In genomic region chr2:69640100-69640499, GRCm38 (mm10) we compare ENCODE assay signal across 11 mouse cellular contexts. TPM values are rescaled to one million over a fixed set of nuclear protein-coding genes. Genes with fewer than 3 reads are reported as not detected.
DNase-seq lines count a peak whose midpoint lies in the region; ATAC-seq and TF ChIP-seq lines count a peak whose summit lies in the region.
"Had no signal": no experiment of that assay in that cellular context is flagged by ENCODE, and none has a peak within 500 bp of the region (broad histone marks: within the 10 kb centered on the region; RNA-seq: fewer than 3 reads in every experiment).

No protein-coding gene starts in this region.

- intact Hi-C loops in left cerebral cortex, postnatal 25 days (cut with DNase I) = no loop called here

- no peaks in the 10 kb centered on the region; the same call in 1 of the 2 replicates for H3K4me1 ChIP-seq in neural tube, embryonic 13.5 days (replicated peaks)
- H3K4me1 ChIP-seq in testis, adult 2 months (ENCODE audit: control insufficient read depth, insufficient read depth, low read length) = peaks cover 5% of the 10 kb centered on the region; the same call in 1 of the 2 replicates
- no peaks in the 10 kb centered on the region for H3K4me1 ChIP-seq in intestine, embryonic 16.5 days (ENCODE audit: control insufficient read depth, insufficient read depth, low read length)

- 0 out of 2 replicates have a peak overlapping the region, but pooled peaks have one; percentile 13 for H3K4me2 ChIP-seq in neural tube, embryonic 13.5 days
- H3K4me2 ChIP-seq in intestine, embryonic 16.5 days (ENCODE audit: low read depth, low read length) = no peak overlapping the region

- no peak overlapping the region for H3K4me3 ChIP-seq in neural tube, embryonic 13.5 days
- H3K4me3 ChIP-seq in testis, adult 2 months (ENCODE audit: control insufficient read depth, low read depth, low read length) = peak overlapping the region; percentile 19
- no peak overlapping the region for H3K4me3 ChIP-seq in intestine, embryonic 16.5 days (ENCODE audit: low read length)

- DNase-seq in neural tube, embryonic 10.5 days (ENCODE audit: extremely low spot score, low spot score) = no peak
- DNase-seq in embryo, embryonic 11 days = peak; percentile 5
- DNase-seq in kidney, adult 8-10 months = peak; percentile 56 to 57
- no peak for DNase-seq in left cerebral cortex, postnatal 25 days (ENCODE audit: low spot score in 2 of 2)
- DNase-seq in lung, postnatal 14 days = no peak
- DNase-seq: right cerebral cortex, adult 18-20 months had no signal

- peak; percentile 60; the same call in 1 of the 2 replicates for ATAC-seq in neural tube, embryonic 13.5 days (ENCODE audit: low read depth)
- no peak for ATAC-seq in intestine, embryonic 16.5 days
- ATAC-seq: Patski had no signal

- H3K9me3 ChIP-seq in neural tube, embryonic 13.5 days = no peaks in the 10 kb centered on the region
- H3K9me3 ChIP-seq in intestine, embryonic 16.5 days (ENCODE audit: control insufficient read depth, low read length) = no peaks in the 10 kb centered on the region

- H3K27ac ChIP-seq in neural tube, embryonic 13.5 days (replicated peaks) = no peak overlapping the region
- no peak overlapping the region for H3K27ac ChIP-seq in testis, adult 2 months (ENCODE audit: control insufficient read depth, insufficient read depth, low read depth, low read length)
- no peak overlapping the region for H3K27ac ChIP-seq in intestine, embryonic 16.5 days (ENCODE audit: low read length)

- 46% methylated on average over 10 of the region's 10 CpGs for WGBS in neural tube, embryonic 13.5 days
- WGBS in intestine, embryonic 16.5 days = 54% methylated on average over 10 of the region's 10 CpGs

- no peak for TF ChIP-seq CTCF in testis, adult 2 months (IDR thresholded peaks at IDR 0.05; ENCODE audit: control insufficient read depth, insufficient read depth, insufficient replicate concordance, low read depth, low read length)

- H3K27me3 ChIP-seq in neural tube, embryonic 13.5 days = no peaks in the 10 kb centered on the region
- no peaks in the 10 kb centered on the region for H3K27me3 ChIP-seq in testis, adult 2 months (ENCODE audit: control insufficient read depth, insufficient read depth, low read length)
- no peaks in the 10 kb centered on the region for H3K27me3 ChIP-seq in intestine, embryonic 16.5 days (replicated peaks; ENCODE audit: control insufficient read depth, insufficient read depth, low read length)
- H3K27me3 ChIP-seq: Patski had no signal

- no peak overlapping the region for H3K9ac ChIP-seq in neural tube, embryonic 13.5 days
- H3K9ac ChIP-seq in intestine, embryonic 16.5 days (ENCODE audit: low read depth, low read length) = no peak overlapping the region

- no peak; the same call in 1 of the 2 replicates for TF ChIP-seq POLR2A in testis, adult 2 months (IDR thresholded peaks at IDR 0.05; ENCODE audit: control insufficient read depth, low read depth, low read length)

- no peaks in the 10 kb centered on the region for H3K36me3 ChIP-seq in neural tube, embryonic 13.5 days
- H3K36me3 ChIP-seq in testis, adult 2 months (ENCODE audit: control insufficient read depth, insufficient read depth, low read length) = no peaks in the 10 kb centered on the region
- H3K36me3 ChIP-seq in intestine, embryonic 16.5 days (ENCODE audit: control insufficient read depth, insufficient read depth, low read length) = no peaks in the 10 kb centered on the region

RNA-seq across cellular contexts. Expression of gene Bbs5, which starts 6.9 kb away (rescaled TPM):
- polyA plus RNA-seq in neural tube, embryonic 13.5 days (2015; fragmentation: Nextera tagmentation; extraction: Ambion mirVana) = 22.4 and 25.8 TPM in 2 replicates
- 43.0 and 47.2 TPM in 2 replicates for polyA plus RNA-seq in testis, adult 2 months (2012; rRNA removed)
- total RNA-seq in left cerebral cortex, postnatal 25 days (2021) = 10 to 100 TPM; 22.6 to 28.3 TPM
- polyA plus RNA-seq in intestine, embryonic 16.5 days (2015; fragmentation: Nextera tagmentation; extraction: Ambion mirVana) = 10.3 and 11.1 TPM in 2 replicates

RNA-seq across cellular contexts. Expression of gene Klhl41, which starts 29.8 kb away (rescaled TPM):
- polyA plus RNA-seq in neural tube, embryonic 13.5 days (2015; fragmentation: Nextera tagmentation; extraction: Ambion mirVana) = 0.99 and 3.6 TPM in 2 replicates
- 2.4 and 2.7 TPM in 2 replicates for polyA plus RNA-seq in testis, adult 2 months (2012; rRNA removed)
- under 1 TPM; 0.85 to 0.87 TPM for total RNA-seq in left cerebral cortex, postnatal 25 days (2021)
- polyA plus RNA-seq in intestine, embryonic 16.5 days (2015; fragmentation: Nextera tagmentation; extraction: Ambion mirVana) = 0.16 and 0.18 TPM in 2 replicates
- total RNA-seq: megakaryocyte progenitor cell, adult 5-6 weeks had no signal

RNA-seq across cellular contexts. Expression of gene Lrp2, which starts 54.2 kb away (rescaled TPM):
- 0.39 and 0.59 TPM in 2 replicates for polyA plus RNA-seq in neural tube, embryonic 13.5 days (2015; fragmentation: Nextera tagmentation; extraction: Ambion mirVana)
- 0.32 and 2.3 TPM in 2 replicates for polyA plus RNA-seq in testis, adult 2 months (2012; rRNA removed)
- under 1 TPM; 0.14 to 0.44 TPM for total RNA-seq in left cerebral cortex, postnatal 25 days (2021)
- 2.0 and 2.2 TPM in 2 replicates for polyA plus RNA-seq in intestine, embryonic 16.5 days (2015; fragmentation: Nextera tagmentation; extraction: Ambion mirVana)

Comparison
In these comparisons a context has a peak if more than half of its experiments do, and no peak if none do; other contexts are left out.
1. DNase-seq: peak in embryo, embryonic 11 days (single experiment) and kidney, adult 8-10 months (2 of 2); none in neural tube, embryonic 10.5 days (single experiment), left cerebral cortex, postnatal 25 days (0 of 2) and lung, postnatal 14 days (single experiment).